Mouse (Mus musculus): ENCODE measurements around the gene Gramd1b. TPM values are rescaled to one million over a fixed set of nuclear protein-coding genes. Genes with fewer than 3 reads are reported as not detected.

The Gramd1b gene
- polyA plus RNA-seq, 1 experiment from 2014 or later = 4.2 TPM

DNA sequence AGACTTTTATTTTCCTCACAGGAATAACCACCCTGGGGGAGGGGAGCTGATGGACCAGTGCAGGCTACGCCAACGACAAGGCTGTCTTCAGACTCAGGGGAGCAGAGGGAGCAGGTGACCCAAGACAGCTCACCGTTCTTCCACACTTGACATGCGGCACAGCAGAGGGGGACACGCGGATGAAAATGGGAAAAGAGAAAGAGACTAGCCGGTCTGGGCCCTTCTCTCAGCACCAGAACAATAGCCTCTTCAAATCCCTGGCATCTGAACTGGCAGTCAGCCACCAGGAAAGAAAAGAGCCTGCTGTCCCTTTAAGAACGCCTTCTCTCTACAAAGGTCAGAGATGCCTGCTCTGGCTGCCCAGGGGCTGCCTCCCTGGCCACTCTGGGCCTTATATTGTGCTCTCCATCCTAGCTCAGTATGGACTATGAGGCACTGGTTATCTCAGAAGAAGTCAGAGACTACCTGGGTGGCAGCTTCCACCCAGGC lies 172.7 kb downstream of the Gramd1b start:
- Histone ChIP-seq H3K27me3 (ENCODE audit: control insufficient read depth, insufficient read depth, low read depth, low read length) (no peaks in the 10 kb centered on the region), H3K9ac (ENCODE audit: low read length) (no peak overlapping the region), H3K36me3 (ENCODE audit: control insufficient read depth, insufficient read depth, low read length) (no peaks in the 10 kb centered on the region), H3K9me3 (ENCODE audit: control insufficient read depth, low read length) (no peaks in the 10 kb centered on the region), H3K4me1 (replicated peaks; ENCODE audit: control insufficient read depth, insufficient read depth, low read length) (no peaks in the 10 kb centered on the region), H3K4me3 (ENCODE audit: low read length) (no peak overlapping the region), H3K4me2 (ENCODE audit: low read depth, low read length) (no peak overlapping the region), H3K27ac (ENCODE audit: low read length) (no peak overlapping the region)
- WGBS = 48% methylated on average over 8 of the region's 8 CpGs
- no peak for ATAC-seq (ENCODE audit: low read depth)

DNA sequence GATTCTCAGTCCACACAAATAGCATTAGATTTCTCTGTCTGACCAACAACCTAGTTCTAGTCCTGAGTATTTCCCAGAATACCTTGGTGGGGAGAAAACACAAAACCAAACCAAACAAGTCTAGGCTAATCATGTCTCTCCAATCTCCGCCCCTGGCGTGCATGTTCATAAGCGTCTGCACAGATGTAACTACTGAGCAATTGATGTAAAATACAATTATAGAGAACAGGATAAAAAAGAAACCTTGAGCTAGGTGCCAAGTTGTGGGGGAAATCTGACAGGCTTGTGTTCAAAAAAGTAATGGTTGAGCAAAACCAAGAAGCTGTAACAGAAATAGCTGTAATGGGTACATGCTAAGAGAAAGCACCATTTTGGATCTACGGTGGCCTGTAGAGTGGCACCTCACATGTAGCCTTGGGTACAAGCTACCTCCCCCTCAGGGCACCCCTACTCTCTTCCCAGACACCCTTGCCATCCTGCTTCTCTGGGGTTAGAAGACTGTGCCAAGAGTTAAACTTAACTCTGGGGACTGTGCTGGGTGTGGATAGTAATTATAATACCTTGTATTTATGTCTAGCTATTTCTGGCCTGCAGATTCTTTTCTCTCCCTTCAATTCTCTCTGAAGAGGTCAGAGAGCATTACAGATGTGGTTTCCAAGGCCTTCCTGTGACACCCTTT lies 174.3 kb downstream of the Gramd1b start:
- Histone ChIP-seq H3K27ac (ENCODE audit: low read length) (no peak overlapping the region), H3K36me3 (ENCODE audit: control insufficient read depth, insufficient read depth, low read length) (no peaks in the 10 kb centered on the region), H3K4me3 (ENCODE audit: low read length) (no peak overlapping the region), H3K9me3 (ENCODE audit: control insufficient read depth, low read length) (no peaks in the 10 kb centered on the region), H3K4me1 (replicated peaks; ENCODE audit: control insufficient read depth, insufficient read depth, low read length) (no peaks in the 10 kb centered on the region), H3K27me3 (ENCODE audit: control insufficient read depth, insufficient read depth, low read depth, low read length) (no peaks in the 10 kb centered on the region), H3K4me2 (ENCODE audit: low read depth, low read length) (no peak overlapping the region), H3K9ac (ENCODE audit: low read length) (no peak overlapping the region)
- WGBS = 95% methylated on average over 4 of the region's 4 CpGs
- ATAC-seq (ENCODE audit: low read depth) = no peak

GRCm38 (mm10) chr9:40356368-40356767 lies 174.8 kb downstream of the Gramd1b start:
- Histone ChIP-seq H3K27ac (ENCODE audit: low read length) (no peak overlapping the region), H3K9me3 (ENCODE audit: control insufficient read depth, low read length) (no peaks in the 10 kb centered on the region), H3K9ac (ENCODE audit: low read length) (no peak overlapping the region), H3K4me1 (replicated peaks; ENCODE audit: control insufficient read depth, insufficient read depth, low read length) (no peaks in the 10 kb centered on the region), H3K4me2 (ENCODE audit: low read depth, low read length) (no peak overlapping the region), H3K4me3 (ENCODE audit: low read length) (no peak overlapping the region), H3K36me3 (ENCODE audit: control insufficient read depth, insufficient read depth, low read length) (no peaks in the 10 kb centered on the region), H3K27me3 (ENCODE audit: control insufficient read depth, insufficient read depth, low read depth, low read length) (no peaks in the 10 kb centered on the region)
- ATAC-seq (ENCODE audit: low read depth) = no peak
- WGBS = 89% methylated on average over 5 of the region's 5 CpGs

DNA sequence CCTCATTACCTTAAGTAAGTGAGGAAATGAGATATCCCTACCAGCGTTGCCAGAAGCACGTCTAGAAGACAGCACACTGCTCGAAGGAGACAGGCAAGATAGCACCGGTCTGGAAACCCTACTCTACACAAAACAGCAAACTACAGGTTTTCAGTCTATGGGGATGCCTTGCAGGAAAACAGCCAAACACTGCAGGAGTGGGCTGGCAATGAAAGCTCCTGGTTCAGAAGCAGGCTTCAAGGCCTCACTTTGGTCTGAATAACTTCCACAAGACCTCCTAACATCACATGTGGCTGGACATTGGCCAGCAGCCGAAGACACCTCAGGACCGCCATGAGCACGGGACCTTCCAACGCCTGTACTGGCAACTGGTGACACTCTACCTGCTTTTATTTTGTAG lies 175.8 kb downstream of the Gramd1b start:
- no peaks in the 10 kb centered on the region for H3K9me3 ChIP-seq (ENCODE audit: control insufficient read depth, low read length)
- no peak for ATAC-seq (ENCODE audit: low read depth)
- no peak overlapping the region for H3K4me2 ChIP-seq (ENCODE audit: low read depth, low read length)
- 88% methylated on average over 8 of the region's 8 CpGs for WGBS
- H3K27ac ChIP-seq (ENCODE audit: low read length) = no peak overlapping the region
- H3K4me1 ChIP-seq (replicated peaks; ENCODE audit: control insufficient read depth, insufficient read depth, low read length) = no peaks in the 10 kb centered on the region
- no peaks in the 10 kb centered on the region for H3K27me3 ChIP-seq (ENCODE audit: control insufficient read depth, insufficient read depth, low read depth, low read length)
- no peak overlapping the region for H3K9ac ChIP-seq (ENCODE audit: low read length)
- no peaks in the 10 kb centered on the region for H3K36me3 ChIP-seq (ENCODE audit: control insufficient read depth, insufficient read depth, low read length)
- no peak overlapping the region for H3K4me3 ChIP-seq (ENCODE audit: low read length)

DNA sequence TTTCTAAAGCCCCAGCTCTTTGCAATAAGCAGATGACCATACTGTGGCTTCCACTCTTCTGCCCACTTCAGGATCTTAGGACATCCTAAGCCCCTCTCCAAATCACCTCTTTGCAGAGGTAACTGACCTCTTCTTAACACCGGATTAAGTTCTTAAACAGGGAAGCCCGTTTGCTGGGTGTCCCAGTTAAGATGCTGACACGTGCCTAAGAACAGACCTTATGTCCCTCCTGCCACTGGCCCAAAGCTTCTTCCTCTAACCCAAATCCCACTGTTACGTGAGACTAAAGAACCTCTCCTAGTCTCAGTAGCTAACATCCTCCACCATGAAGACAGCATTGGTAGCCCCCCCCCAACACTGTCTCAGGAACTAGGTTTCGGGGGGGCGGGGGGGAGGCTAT lies 177.6 kb downstream of the Gramd1b start:
- ATAC-seq (ENCODE audit: low read depth) = no peak
- Histone ChIP-seq H3K27ac (ENCODE audit: low read length) (no peak overlapping the region), H3K9ac (ENCODE audit: low read length) (no peak overlapping the region), H3K9me3 (ENCODE audit: control insufficient read depth, low read length) (no peaks in the 10 kb centered on the region), H3K4me1 (replicated peaks; ENCODE audit: control insufficient read depth, insufficient read depth, low read length) (no peaks in the 10 kb centered on the region), H3K36me3 (ENCODE audit: control insufficient read depth, insufficient read depth, low read length) (no peaks in the 10 kb centered on the region), H3K4me3 (ENCODE audit: low read length) (no peak overlapping the region), H3K4me2 (ENCODE audit: low read depth, low read length) (no peak overlapping the region), H3K27me3 (ENCODE audit: control insufficient read depth, insufficient read depth, low read depth, low read length) (no peaks in the 10 kb centered on the region)
- WGBS = 68% methylated on average over 6 of the region's 6 CpGs

DNA sequence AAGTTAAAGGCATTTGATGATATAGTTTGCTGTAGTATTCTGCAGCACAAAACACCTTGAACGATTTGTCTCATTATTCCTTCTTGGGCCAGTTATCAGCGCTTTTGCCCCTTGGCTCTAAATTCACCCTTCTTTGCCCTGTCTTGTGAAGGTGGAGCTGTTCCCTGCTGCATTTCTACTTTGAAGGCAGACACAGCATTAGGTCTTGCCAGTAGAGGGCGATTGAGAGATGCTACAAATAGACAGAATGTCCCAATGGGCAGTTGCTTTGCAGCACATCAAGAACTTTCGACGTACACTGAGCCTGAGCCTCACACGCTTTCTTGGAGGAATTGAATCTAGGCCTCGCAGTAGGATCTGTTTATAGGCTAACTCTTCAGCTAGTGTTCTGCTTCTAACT lies 180.5 kb downstream of the Gramd1b start:
- no peak overlapping the region for H3K9ac ChIP-seq (ENCODE audit: low read length)
- no peaks in the 10 kb centered on the region for H3K36me3 ChIP-seq (ENCODE audit: control insufficient read depth, insufficient read depth, low read length)
- H3K4me2 ChIP-seq (ENCODE audit: low read depth, low read length) = no peak overlapping the region
- WGBS = 21% methylated on average over 7 of the region's 7 CpGs
- ATAC-seq (ENCODE audit: low read depth) = no peak; the same call in 1 of the 2 replicates
- H3K27me3 ChIP-seq (ENCODE audit: control insufficient read depth, insufficient read depth, low read depth, low read length) = no peaks in the 10 kb centered on the region
- H3K27ac ChIP-seq (ENCODE audit: low read length) = no peak overlapping the region
- peaks cover 3% of the 10 kb centered on the region; the same call in 1 of the 2 replicates for H3K4me1 ChIP-seq (replicated peaks; ENCODE audit: control insufficient read depth, insufficient read depth, low read length)
- no peak overlapping the region for H3K4me3 ChIP-seq (ENCODE audit: low read length)
- H3K9me3 ChIP-seq (ENCODE audit: control insufficient read depth, low read length) = no peaks in the 10 kb centered on the region

DNA sequence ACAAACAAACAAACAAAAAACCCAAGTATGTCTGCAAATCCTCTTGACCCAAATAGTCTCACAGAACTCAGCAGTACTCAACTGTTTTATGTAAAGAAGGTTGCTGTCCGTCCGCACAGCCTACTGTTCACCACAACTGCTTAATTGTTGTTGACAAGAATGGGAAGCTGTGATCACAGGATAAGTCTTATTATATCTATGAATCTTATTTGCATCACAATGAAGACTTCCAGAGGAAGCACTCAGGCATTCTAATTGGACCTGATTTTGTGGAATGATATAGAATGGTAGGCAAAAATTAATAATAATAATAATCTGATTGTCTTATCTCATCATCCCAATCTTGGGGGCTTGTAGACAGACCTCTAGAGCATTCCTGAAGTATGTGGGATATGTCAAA lies 181.1 kb downstream of the Gramd1b start:
- H3K4me2 ChIP-seq (ENCODE audit: low read depth, low read length) = no peak overlapping the region
- ATAC-seq (ENCODE audit: low read depth) = no peak
- no peak overlapping the region for H3K4me3 ChIP-seq (ENCODE audit: low read length)
- H3K9me3 ChIP-seq (ENCODE audit: control insufficient read depth, low read length) = no peaks in the 10 kb centered on the region
- H3K9ac ChIP-seq (ENCODE audit: low read length) = no peak overlapping the region
- WGBS = 87% methylated on average over 2 of the region's 2 CpGs
- no peaks in the 10 kb centered on the region for H3K36me3 ChIP-seq (ENCODE audit: control insufficient read depth, insufficient read depth, low read length)
- no peaks in the 10 kb centered on the region for H3K27me3 ChIP-seq (ENCODE audit: control insufficient read depth, insufficient read depth, low read depth, low read length)
- no peak overlapping the region for H3K27ac ChIP-seq (ENCODE audit: low read length)
- H3K4me1 ChIP-seq (replicated peaks; ENCODE audit: control insufficient read depth, insufficient read depth, low read length) = peaks cover 3% of the 10 kb centered on the region; the same call in 1 of the 2 replicates

- Histone ChIP-seq H3K36me3 (ENCODE audit: control insufficient read depth, insufficient read depth, low read length) (no peaks in the 10 kb centered on the region), H3K4me2 (ENCODE audit: low read depth, low read length) (no peak overlapping the region), H3K9ac (ENCODE audit: low read length) (no peak overlapping the region), H3K4me1 (replicated peaks; ENCODE audit: control insufficient read depth, insufficient read depth, low read length) (peaks cover 3% of the 10 kb centered on the region; the same call in 1 of the 2 replicates), H3K27me3 (ENCODE audit: control insufficient read depth, insufficient read depth, low read depth, low read length) (no peaks in the 10 kb centered on the region), H3K9me3 (ENCODE audit: control insufficient read depth, low read length) (no peaks in the 10 kb centered on the region), H3K4me3 (ENCODE audit: low read length) (no peak overlapping the region), H3K27ac (ENCODE audit: low read length) (no peak overlapping the region)
- 70% methylated on average over 4 of the region's 4 CpGs for WGBS
- no peak for ATAC-seq (ENCODE audit: low read depth)
Observed at GRCm38 (mm10) chr9:40349554-40349953, 181.6 kb downstream of the Gramd1b start.

DNA sequence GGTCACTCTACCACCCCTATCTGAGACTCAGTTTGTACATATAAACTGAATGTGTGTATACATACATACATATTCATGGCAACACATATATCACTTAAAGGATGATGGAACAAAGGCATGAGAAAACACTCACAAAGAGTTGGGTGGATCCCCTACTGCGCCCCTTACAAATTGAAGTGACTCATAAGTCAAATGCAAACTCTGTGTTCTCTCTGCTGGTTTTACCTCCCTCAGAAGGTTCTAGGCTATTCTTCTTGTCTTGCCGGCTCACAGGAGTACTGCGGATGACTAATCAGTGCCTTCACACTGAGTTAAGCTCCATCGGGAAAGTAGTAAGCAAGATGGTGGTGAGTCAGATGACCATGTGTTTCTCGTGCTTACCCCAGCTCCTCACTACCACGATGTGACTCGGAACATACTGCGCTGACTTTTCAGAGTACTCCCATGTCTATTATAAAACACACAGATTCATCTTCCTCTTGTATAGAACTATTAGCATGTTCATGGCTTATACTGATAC lies 182.4 kb downstream of the Gramd1b start:
- Histone ChIP-seq H3K4me2 (ENCODE audit: low read depth, low read length) (no peak overlapping the region), H3K36me3 (ENCODE audit: control insufficient read depth, insufficient read depth, low read length) (no peaks in the 10 kb centered on the region), H3K27ac (ENCODE audit: low read length) (no peak overlapping the region), H3K9me3 (ENCODE audit: control insufficient read depth, low read length) (no peaks in the 10 kb centered on the region), H3K27me3 (ENCODE audit: control insufficient read depth, insufficient read depth, low read depth, low read length) (no peaks in the 10 kb centered on the region), H3K4me3 (ENCODE audit: low read length) (no peak overlapping the region), H3K4me1 (replicated peaks; ENCODE audit: control insufficient read depth, insufficient read depth, low read length) (peaks cover 3% of the 10 kb centered on the region; the same call in 1 of the 2 replicates), H3K9ac (ENCODE audit: low read length) (no peak overlapping the region)
- ATAC-seq (ENCODE audit: low read depth) = no peak
- 93% methylated on average over 8 of the region's 8 CpGs for WGBS

Data from lung, embryonic 16.5 days (tissue).